Mouse (Mus musculus): Measurements from ENCODE around the gene Cyb5b. TPM values are rescaled to one million over a fixed set of nuclear protein-coding genes. Genes with fewer than 3 reads are reported as not detected.

Cyb5b gene
- total RNA-seq, 2 experiments from 2014 or later, result 59.0 to 64.4 TPM

- no peak for ATAC-seq (replicated peaks; ENCODE audit: poor library complexity, severe bottlenecking)
Measured at GRCm38 (mm10) chr8:107164251-107164773, 13.9 kb downstream of the Cyb5b start.

- no peak for ATAC-seq (replicated peaks; ENCODE audit: poor library complexity, severe bottlenecking)
Measured at GRCm38 (mm10) chr8:107165745-107166144, 15.3 kb downstream of the Cyb5b start.

GRCm38 (mm10) chr8:107167848-107168247 lies 17.4 kb downstream of the Cyb5b start:
- ATAC-seq (replicated peaks; ENCODE audit: poor library complexity, severe bottlenecking), result no peak

- no peak for ATAC-seq (replicated peaks; ENCODE audit: poor library complexity, severe bottlenecking)
Measured at GRCm38 (mm10) chr8:107172152-107172551, 21.7 kb downstream of the Cyb5b start.

- no peak for ATAC-seq (replicated peaks; ENCODE audit: poor library complexity, severe bottlenecking)
Measured at GRCm38 (mm10) chr8:107172969-107173645, 22.7 kb downstream of the Cyb5b start.

- no peak for ATAC-seq (replicated peaks; ENCODE audit: poor library complexity, severe bottlenecking)
Measured at GRCm38 (mm10) chr8:107181122-107181521, 30.7 kb downstream of the Cyb5b start.

- no peak for ATAC-seq (replicated peaks; ENCODE audit: poor library complexity, severe bottlenecking)
Measured at GRCm38 (mm10) chr8:107184996-107185395, 34.6 kb downstream of the Cyb5b start.

GRCm38 (mm10) chr8:107186659-107187390 lies 36.4 kb downstream of the Cyb5b start:
- no peak for ATAC-seq (replicated peaks; ENCODE audit: poor library complexity, severe bottlenecking)

GRCm38 (mm10) chr8:107187631-107188030 lies 37.2 kb downstream of the Cyb5b start:
- no peak for ATAC-seq (replicated peaks; ENCODE audit: poor library complexity, severe bottlenecking)

- ATAC-seq (replicated peaks; ENCODE audit: poor library complexity, severe bottlenecking), result no peak
Measured at GRCm38 (mm10) chr8:107192631-107193030, 42.2 kb downstream of the Cyb5b start.

- no peak for ATAC-seq (replicated peaks; ENCODE audit: poor library complexity, severe bottlenecking)
Measured at GRCm38 (mm10) chr8:107193331-107193730, 42.9 kb downstream of the Cyb5b start.

- peak; percentile 76 for ATAC-seq (replicated peaks; ENCODE audit: poor library complexity, severe bottlenecking)
Measured at GRCm38 (mm10) chr8:107194786-107195451, 44.5 kb downstream of the Cyb5b start.

GRCm38 (mm10) chr8:107197901-107198826 lies 47.7 kb downstream of the Cyb5b start:
- ATAC-seq (replicated peaks; ENCODE audit: poor library complexity, severe bottlenecking), result no peak

- no peak for ATAC-seq (replicated peaks; ENCODE audit: poor library complexity, severe bottlenecking)
Measured at GRCm38 (mm10) chr8:107205164-107205563, 54.7 kb downstream of the Cyb5b start.

GRCm38 (mm10) chr8:107205701-107206561 lies 55.5 kb downstream of the Cyb5b start:
- no peak for ATAC-seq (replicated peaks; ENCODE audit: poor library complexity, severe bottlenecking)

- no peak for ATAC-seq (replicated peaks; ENCODE audit: poor library complexity, severe bottlenecking)
Measured at GRCm38 (mm10) chr8:107206782-107207525, 56.5 kb downstream of the Cyb5b start.

- peak; percentile 25; the same call in 1 of the 2 replicates for ATAC-seq (replicated peaks; ENCODE audit: poor library complexity, severe bottlenecking)
Measured at GRCm38 (mm10) chr8:107209185-107209584, 58.7 kb downstream of the Cyb5b start.

GRCm38 (mm10) chr8:107212006-107212405 lies 61.6 kb downstream of the Cyb5b start:
- ATAC-seq (replicated peaks; ENCODE audit: poor library complexity, severe bottlenecking), result no peak

All from granulocyte monocyte progenitor cell, adult 5-6 weeks (primary cell).